Comparison of ENCODE assay signal across 8 mouse cellular contexts in the genomic region with DNA sequence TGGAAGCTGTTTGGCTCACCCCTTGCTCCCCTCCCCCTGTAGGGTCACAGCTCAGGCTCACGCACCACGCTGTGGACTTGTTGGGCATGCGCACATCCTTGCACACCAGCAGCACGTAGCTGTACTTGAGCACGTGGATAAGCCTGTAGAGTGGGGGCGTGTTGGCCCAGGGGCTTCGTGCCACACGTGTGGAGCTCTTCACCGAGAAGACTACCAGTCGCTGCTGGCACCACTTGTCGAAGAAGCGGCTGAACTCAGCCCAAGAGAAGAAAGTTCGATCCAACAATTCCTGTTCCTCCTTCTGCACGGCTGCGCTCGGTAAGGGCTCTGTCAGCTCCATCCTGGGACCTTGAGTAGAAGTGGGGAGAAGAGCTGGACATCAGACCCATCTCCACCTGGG. TPM values are rescaled to one million over a fixed set of nuclear protein-coding genes. Genes with fewer than 3 reads are reported as not detected.
DNase-seq lines count a peak whose midpoint lies in the region; ATAC-seq and TF ChIP-seq lines count a peak whose summit lies in the region.

Lig1 (plus strand) TSS at position 203 of the 400 bp plus-strand sequence.

- WGBS in heart, embryonic 15.5 days = 94% methylated on average over 16 of the region's 16 CpGs
- 97% methylated on average over 16 of the region's 16 CpGs for WGBS in hindbrain, embryonic 13.5 days
- 95% methylated on average over 16 of the region's 16 CpGs for WGBS in midbrain, embryonic 11.5 days

- peaks cover 7% of the 10 kb centered on the region for H3K4me1 ChIP-seq in heart, embryonic 15.5 days (replicated peaks)
- H3K4me1 ChIP-seq in ES-Bruce4 (ENCODE audit: control insufficient read depth, insufficient read depth, low read length) = no peaks in the 10 kb centered on the region
- H3K4me1 ChIP-seq in hindbrain, embryonic 13.5 days (replicated peaks) = peaks cover 4% of the 10 kb centered on the region
- H3K4me1 ChIP-seq in midbrain, embryonic 11.5 days (ENCODE audit: control insufficient read depth, insufficient read depth, low read length) = peaks cover 6% of the 10 kb centered on the region

- no peak for ATAC-seq in heart, embryonic 15.5 days (replicated peaks; ENCODE audit: insufficient number of reproducible peaks, insufficient read depth, low FRiP score, low read depth)
- no peak for ATAC-seq in hindbrain, embryonic 13.5 days (ENCODE audit: low FRiP score)
- no peak for ATAC-seq in midbrain, embryonic 11.5 days (ENCODE audit: low FRiP score)

- no peak for TF ChIP-seq POLR2A in ES-Bruce4 (IDR thresholded peaks at IDR 0.05; ENCODE audit: insufficient read depth, low read length)

- H3K4me3 ChIP-seq in heart, embryonic 15.5 days = peak within 1 kb of the TSS; percentile 91
- peak within 1 kb of the TSS; percentile 88 for H3K4me3 ChIP-seq in ES-Bruce4 (ENCODE audit: low read depth, low read length)
- peak within 1 kb of the TSS; percentile 54 for H3K4me3 ChIP-seq in hindbrain, embryonic 13.5 days
- H3K4me3 ChIP-seq in midbrain, embryonic 11.5 days (ENCODE audit: low read depth, low read length) = peak within 1 kb of the TSS; percentile 60

- no peaks in the 10 kb centered on the region for H3K27me3 ChIP-seq in heart, embryonic 15.5 days
- H3K27me3 ChIP-seq in ES-Bruce4 (ENCODE audit: control insufficient read depth, insufficient read depth, low read length, poor library complexity, severe bottlenecking) = no peaks in the 10 kb centered on the region
- H3K27me3 ChIP-seq in hindbrain, embryonic 13.5 days = no peaks in the 10 kb centered on the region
- no peaks in the 10 kb centered on the region for H3K27me3 ChIP-seq in midbrain, embryonic 11.5 days (ENCODE audit: control insufficient read depth, insufficient read depth, low read length)

- H3K36me3 ChIP-seq in heart, embryonic 15.5 days = peaks cover 34% of the 10 kb centered on the region
- peaks cover 10% of the 10 kb centered on the region for H3K36me3 ChIP-seq in ES-Bruce4 (ENCODE audit: control insufficient read depth, insufficient read depth, low read length, poor library complexity, severe bottlenecking)
- H3K36me3 ChIP-seq in hindbrain, embryonic 13.5 days = peaks cover 44% of the 10 kb centered on the region
- peaks cover 15% of the 10 kb centered on the region for H3K36me3 ChIP-seq in midbrain, embryonic 11.5 days (ENCODE audit: control insufficient read depth, insufficient read depth, low read length)

- TF ChIP-seq EP300 in ES-Bruce4 (IDR thresholded peaks at IDR 0.05; ENCODE audit: insufficient read depth, low read depth, low read length) = no peak

- DNase-seq in heart, adult 18-20 months = no peak
- peak; percentile 5 to 6 for DNase-seq in cerebellum, postnatal 36 days
- no peak for DNase-seq in midbrain, embryonic 11.5 days (ENCODE audit: low spot score, missing footprints)
- DNase-seq in T-cell, adult 2 months (ENCODE audit: low spot score) = no peak
- DNase-seq in spleen, postnatal 4 days (ENCODE audit: low spot score in 2 of 2) = no peak

- peak within 1 kb of the TSS; percentile 96 for H3K27ac ChIP-seq in heart, embryonic 15.5 days
- no peak within 1 kb of the TSS for H3K27ac ChIP-seq in ES-Bruce4 (ENCODE audit: insufficient read depth, low read length)
- H3K27ac ChIP-seq in hindbrain, embryonic 13.5 days = peak within 1 kb of the TSS; percentile 93
- peak within 1 kb of the TSS; percentile 73; the same call in 1 of the 2 replicates for H3K27ac ChIP-seq in midbrain, embryonic 11.5 days (ENCODE audit: low read depth, low read length)

- H3K9ac ChIP-seq in heart, embryonic 15.5 days = peak within 1 kb of the TSS; percentile 82
- peak within 1 kb of the TSS; percentile 57 for H3K9ac ChIP-seq in ES-Bruce4 (ENCODE audit: low read depth, poor library complexity, severe bottlenecking)
- H3K9ac ChIP-seq in hindbrain, embryonic 13.5 days = peak within 1 kb of the TSS; percentile 81
- peak within 1 kb of the TSS; percentile 82 for H3K9ac ChIP-seq in midbrain, embryonic 11.5 days (ENCODE audit: low read length)

- H3K9me3 ChIP-seq in heart, embryonic 15.5 days (replicated peaks) = no peaks in the 10 kb centered on the region
- no peaks in the 10 kb centered on the region for H3K9me3 ChIP-seq in ES-Bruce4 (replicated peaks; ENCODE audit: control insufficient read depth, insufficient read depth, low read length, poor library complexity, severe bottlenecking)
- H3K9me3 ChIP-seq in hindbrain, embryonic 13.5 days = no peaks in the 10 kb centered on the region
- no peaks in the 10 kb centered on the region for H3K9me3 ChIP-seq in midbrain, embryonic 11.5 days (ENCODE audit: control insufficient read depth, low read length)

- peak within 1 kb of the TSS; percentile 87 for H3K4me2 ChIP-seq in heart, embryonic 15.5 days
- peak within 1 kb of the TSS; percentile 72 for H3K4me2 ChIP-seq in hindbrain, embryonic 13.5 days
- peak within 1 kb of the TSS; percentile 69 for H3K4me2 ChIP-seq in midbrain, embryonic 11.5 days

- no peak for TF ChIP-seq CTCF in ES-Bruce4 (IDR thresholded peaks at IDR 0.05; ENCODE audit: low read depth, low read length)

RNA-seq across cellular contexts. Expression of gene Lig1, which starts in this region (rescaled TPM):
- 47.8 and 57.2 TPM in 2 replicates for polyA plus RNA-seq in heart, embryonic 15.5 days (2015; fragmentation: Nextera tagmentation; extraction: Ambion mirVana)
- 1 to 10 TPM; 2.6 to 4.8 TPM for total RNA-seq in heart, adult 18-20 months (2021)
- polyA plus RNA-seq in ES-Bruce4 (2011; ENCODE audit: insufficient read depth, insufficient read length, low read depth, missing spikeins) = 157 and 181 TPM in 2 replicates
- 41.1 and 46.2 TPM in 2 replicates for polyA plus RNA-seq in hindbrain, embryonic 13.5 days (2015; fragmentation: Nextera tagmentation; extraction: Ambion mirVana)
- 136 and 137 TPM in 2 replicates for polyA plus RNA-seq in midbrain, embryonic 11.5 days (2014; fragmentation: Nextera tagmentation; extraction: Ambion mirVana)

Comparison
In these comparisons a context has a peak if more than half of its experiments do, and no peak if none do; other contexts are left out.
1. DNase-seq: peak in cerebellum, postnatal 36 days (2 of 2); none in heart, adult 18-20 months (0 of 2), midbrain, embryonic 11.5 days (single experiment), T-cell, adult 2 months (single experiment) and spleen, postnatal 4 days (0 of 2).
2. Peak in every context shown above with its lines, with median percentiles within 50 percentile points of each other: H3K4me2 ChIP-seq, H3K4me3 ChIP-seq and H3K9ac ChIP-seq.